Mouse (Mus musculus) neural tube, embryonic 15.5 days (tissue): ENCODE data around the gene Tsen15. TPM values are rescaled to one million over a fixed set of nuclear protein-coding genes. Genes with fewer than 3 reads are reported as not detected.
"Not testable (repeated sequence)": the region's sequence is repeated elsewhere in the genome, so short reads cannot be mapped to it uniquely, and the experiment has no call there.

Experiments
- ATAC-seq: fragments of 200-750 bp; cut with Nextera tagmentation; 2 replicates; pipeline ENCODE4 v1.8.0; 2017; ENCODE audit warnings: mild to moderate bottlenecking, moderate TSS enrichment, moderate library complexity; ENCODE audit not compliant: low FRiP score
- H3K27ac ChIP-seq: fragments of 300-500 bp; sonication (generic); replicated peaks from 2 replicates; pipeline ENCODE4 v1.5.1; 2015; ENCODE audit warnings: mild to moderate bottlenecking, inconsistent platforms
- H3K27me3 ChIP-seq: fragments of 300-500 bp; sonication (generic); replicated peaks from 2 replicates; pipeline ENCODE4 v1.6.1; 2015; ENCODE audit warnings: inconsistent platforms
- H3K36me3 ChIP-seq: fragments of 300-500 bp; sonication (generic); 2 replicates; pipeline ENCODE4 v1.6.1; 2015; ENCODE audit warnings: inconsistent platforms
- H3K4me1 ChIP-seq: fragments of 300-500 bp; sonication (generic); 2 replicates; pipeline ENCODE4 v1.6.1; 2015; ENCODE audit warnings: inconsistent platforms
- H3K4me2 ChIP-seq: fragments of 300-500 bp; sonication (generic); 2 replicates; pipeline ENCODE4 v1.6.1; 2015; ENCODE audit warnings: inconsistent platforms, mild to moderate bottlenecking, moderate library complexity
- H3K4me3 ChIP-seq: fragments of 300-500 bp; sonication (generic); replicated peaks from 2 replicates; pipeline ENCODE4 v1.5.1; 2015; ENCODE audit warnings: mild to moderate bottlenecking, inconsistent platforms
- H3K9ac ChIP-seq: fragments of 300-500 bp; sonication (generic); replicated peaks from 2 replicates; pipeline ENCODE4 v1.6.1; 2015; ENCODE audit warnings: mild to moderate bottlenecking, inconsistent platforms
- H3K9me3 ChIP-seq: fragments of 300-500 bp; sonication (generic); replicated peaks from 2 replicates; pipeline ENCODE4 v1.6.1; 2016; ENCODE audit warnings: inconsistent platforms
- WGBS: fragments of 180-500 bp; shearing (Covaris S2); methylation state at CpG from one replicate; pipeline ENCODE4 v1.1.7; 2015; ENCODE audit warnings: mixed read lengths; 5-methylcytosine and 5-hydroxymethylcytosine counted together
- polyA plus RNA-seq: library from polyadenylated mRNA; unstranded; fragments of >200 nt; fragmentation: Nextera tagmentation; extraction: Ambion mirVana; gene quantifications from 2 replicates; pipeline ENCODE4 v1.2.1, GENCODE M21; 2015

Tsen15 gene
- polyA plus RNA-seq, 1 experiment from 2014 or later: 39.4 TPM

GRCm38 (mm10) chr1:152409356-152409755 is 22.9 kb upstream of the Tsen15 start:
- ATAC-seq: no peak
- WGBS: 78% methylated on average over 4 of the region's 4 CpGs
- no peak overlapping the region for H3K9ac ChIP-seq

GRCm38 (mm10) chr1:152407021-152407946 is 20.8 kb upstream of the Tsen15 start:
- Histone ChIP-seq H3K27ac (0 out of 2 replicates have a peak overlapping the region, but pooled peaks have one; percentile 18), H3K4me2 (peak overlapping the region; percentile 44), H3K9me3 (no peaks in the 10 kb centered on the region; the same call in 1 of the 2 replicates), H3K4me3 (no peak overlapping the region), H3K36me3 (no peaks in the 10 kb centered on the region), H3K9ac (no peak overlapping the region), H3K4me1 (peaks cover 9% of the 10 kb centered on the region), H3K27me3 (0 out of 2 replicates have a peak, but pooled peaks cover 4% of the 10 kb centered on the region)
- 41% methylated on average over 22 of the region's 22 CpGs for WGBS
- no peak for ATAC-seq

More at GRCm38 (mm10) chr1:152409356-152409755, 22.9 kb upstream of the Tsen15 start:
- H3K4me3 ChIP-seq: no peak overlapping the region
- H3K27me3 ChIP-seq: no peaks in the 10 kb centered on the region
- H3K27ac ChIP-seq: no peak overlapping the region
- H3K4me2 ChIP-seq: no peak overlapping the region
- no peaks in the 10 kb centered on the region for H3K36me3 ChIP-seq
- H3K4me1 ChIP-seq: peaks cover 9% of the 10 kb centered on the region
- H3K9me3 ChIP-seq: no peaks in the 10 kb centered on the region; the same call in 1 of the 2 replicates

GRCm38 (mm10) chr1:152400556-152401540 is 14.4 kb upstream of the Tsen15 start:
- ATAC-seq: peak; percentile 49; the same call in 1 of the 2 replicates
- H3K27ac ChIP-seq: 0 out of 2 replicates have a peak overlapping the region, but pooled peaks have one; percentile 15
- peaks cover 4% of the 10 kb centered on the region; the same call in 1 of the 2 replicates for H3K27me3 ChIP-seq
- no peaks in the 10 kb centered on the region for H3K9me3 ChIP-seq
- peak overlapping the region; percentile 95 for H3K4me2 ChIP-seq
- 23% methylated on average over 14 of the region's 14 CpGs for WGBS
- peak overlapping the region; percentile 69 for H3K4me3 ChIP-seq
- no peaks in the 10 kb centered on the region for H3K36me3 ChIP-seq
- peak overlapping the region; percentile 59 for H3K9ac ChIP-seq
- H3K4me1 ChIP-seq: peaks cover 12% of the 10 kb centered on the region

- peak within 1 kb of the TSS; percentile 95 for H3K4me2 ChIP-seq
- WGBS: under 1% methylated on average over 70 of the region's 70 CpGs
- H3K4me1 ChIP-seq: peaks cover 12% of the 10 kb centered on the region
- ATAC-seq: peak; percentile 79
- peak within 1 kb of the TSS; percentile 69 for H3K4me3 ChIP-seq
- peak within 1 kb of the TSS; percentile 67 for H3K27ac ChIP-seq
- peak within 1 kb of the TSS; percentile 59 for H3K9ac ChIP-seq
- peaks cover 4% of the 10 kb centered on the region; the same call in 1 of the 2 replicates for H3K27me3 ChIP-seq
- H3K36me3 ChIP-seq: no peaks in the 10 kb centered on the region
- H3K9me3 ChIP-seq: no peaks in the 10 kb centered on the region
Observed at GRCm38 (mm10) chr1:152399790-152400555, 13.5 kb upstream of the Tsen15 start, which contains the start of gene Colgalt2. Colgalt2 (plus strand) TSS chr1:152399830.

GRCm38 (mm10) chr1:152398708-152399107 is 12.2 kb upstream of the Tsen15 start:
- no peak overlapping the region for H3K9ac ChIP-seq
- no peaks in the 10 kb centered on the region for H3K9me3 ChIP-seq
- H3K27me3 ChIP-seq: peaks cover 4% of the 10 kb centered on the region; the same call in 1 of the 2 replicates
- no peak overlapping the region for H3K27ac ChIP-seq
- peaks cover 12% of the 10 kb centered on the region for H3K4me1 ChIP-seq
- H3K36me3 ChIP-seq: no peaks in the 10 kb centered on the region
- WGBS: 69% methylated on average over 1 of the region's 1 CpGs
- no peak overlapping the region for H3K4me2 ChIP-seq
- no peak overlapping the region for H3K4me3 ChIP-seq
- no peak for ATAC-seq

- H3K27ac ChIP-seq: no peak overlapping the region
- no peaks in the 10 kb centered on the region for H3K9me3 ChIP-seq
- no peak overlapping the region for H3K4me3 ChIP-seq
- no peaks in the 10 kb centered on the region; the same call in 1 of the 2 replicates for H3K27me3 ChIP-seq
- 87% methylated on average over 4 of the region's 4 CpGs for WGBS
- no peaks in the 10 kb centered on the region; the same call in 1 of the 2 replicates for H3K4me1 ChIP-seq
- H3K9ac ChIP-seq: no peak overlapping the region
- no peaks in the 10 kb centered on the region for H3K36me3 ChIP-seq
- ATAC-seq: no peak
- no peak overlapping the region for H3K4me2 ChIP-seq
Observed at GRCm38 (mm10) chr1:152394956-152395515, 8.5 kb upstream of the Tsen15 start.

GRCm38 (mm10) chr1:152394137-152394536 is 7.6 kb upstream of the Tsen15 start:
- H3K36me3 ChIP-seq: no peaks in the 10 kb centered on the region
- no peak overlapping the region for H3K4me2 ChIP-seq
- no peak overlapping the region for H3K9ac ChIP-seq
- H3K27ac ChIP-seq: no peak overlapping the region
- H3K4me3 ChIP-seq: no peak overlapping the region
- H3K4me1 ChIP-seq: no peaks in the 10 kb centered on the region
- no peaks in the 10 kb centered on the region; the same call in 1 of the 2 replicates for H3K27me3 ChIP-seq
- no peaks in the 10 kb centered on the region for H3K9me3 ChIP-seq
- 97% methylated on average over 3 of the region's 3 CpGs for whole genome bisulfite sequencing
- no peak for ATAC-seq

- no peak overlapping the region for H3K27ac ChIP-seq
- H3K27me3 ChIP-seq: no peaks in the 10 kb centered on the region
- no peak for ATAC-seq
- no peak overlapping the region for H3K4me2 ChIP-seq
- peaks cover 8% of the 10 kb centered on the region for H3K4me1 ChIP-seq
- H3K9me3 ChIP-seq: no peaks in the 10 kb centered on the region
- no peak overlapping the region for H3K4me3 ChIP-seq
- H3K36me3 ChIP-seq: no peaks in the 10 kb centered on the region
- H3K9ac ChIP-seq: no peak overlapping the region
Observed at GRCm38 (mm10) chr1:152389271-152389670, 2.8 kb upstream of the Tsen15 start.

- H3K27ac ChIP-seq, H3K27me3 ChIP-seq, H3K36me3 ChIP-seq, H3K9me3 ChIP-seq, H3K4me1 ChIP-seq, ATAC-seq: not testable (repeated sequence)
- H3K9ac ChIP-seq: peak overlapping the region; percentile 92
- peak overlapping the region; percentile 68 for H3K4me2 ChIP-seq
- 36% methylated on average over 2 of the region's 4 CpGs for WGBS
- H3K4me3 ChIP-seq: peak overlapping the region; percentile 91
Observed at GRCm38 (mm10) chr1:152385693-152386092, 795 bp downstream of the Tsen15 start.

- Histone ChIP-seq H3K4me2 (no peak overlapping the region), H3K27me3 (no peaks in the 10 kb centered on the region), H3K4me3 (no peak overlapping the region), H3K27ac (no peak overlapping the region), H3K9ac (no peak overlapping the region), H3K36me3 (no peaks in the 10 kb centered on the region), H3K4me1 (peaks cover 8% of the 10 kb centered on the region), H3K9me3 (no peaks in the 10 kb centered on the region)
- no peak for ATAC-seq
- 91% methylated on average over 1 of the region's 1 CpGs for WGBS
Observed at GRCm38 (mm10) chr1:152384589-152384988, 1.9 kb downstream of the Tsen15 start.
